Mouse (Mus musculus) forebrain, postnatal 0 days (tissue): ENCODE measurements at regions not wholly inside any gene's neighbourhood (a gene's known extent, or its start where the extent isn't known, plus 50 kb on each side); places are given as distances from the start of the nearest gene placed in this dataset.
A peak's percentile ranks its signal among the peaks of the same experiment; 100 is the strongest.

Experiments used
- ATAC-seq: fragments of 200-750 bp; cut with Nextera tagmentation; 2 replicates; pipeline ENCODE4 v1.8.0; 2017; ENCODE audit warnings: mild to moderate bottlenecking, moderate library complexity
- DNase-seq: peaks from one replicate; pipeline ENCODE4 v3.0.0-alpha.2; 2015
- H3K27ac ChIP-seq: fragments of 300-500 bp; sonication (generic); 2 replicates; pipeline ENCODE4 v1.5.1; 2014; ENCODE audit warnings: low read depth, mild to moderate bottlenecking, antibody characterized with exemption, low read length, moderate library complexity, mixed read lengths
- H3K27me3 ChIP-seq: fragments of 300-500 bp; sonication (generic); 2 replicates; pipeline ENCODE4 v1.6.1; 2014; ENCODE audit warnings: mild to moderate bottlenecking, low read length, mixed read lengths; ENCODE audit not compliant: insufficient read depth
- H3K36me3 ChIP-seq: fragments of 300-500 bp; sonication (generic); 2 replicates; pipeline ENCODE4 v1.6.1; 2014; ENCODE audit warnings: mild to moderate bottlenecking, moderate library complexity; ENCODE audit not compliant: insufficient read depth
- H3K4me1 ChIP-seq: fragments of 300-500 bp; sonication (generic); 2 replicates; pipeline ENCODE4 v1.6.1; 2014; ENCODE audit warnings: antibody characterized with exemption; ENCODE audit not compliant: insufficient read depth
- H3K4me2 ChIP-seq: fragments of 300-500 bp; sonication (generic); 2 replicates; pipeline ENCODE4 v1.6.1; 2014; ENCODE audit warnings: low read depth, mild to moderate bottlenecking, moderate library complexity
- H3K4me3 ChIP-seq: fragments of 300-500 bp; sonication (generic); 2 replicates; pipeline ENCODE4 v1.5.1; 2014; ENCODE audit warnings: low read depth, low read length, mixed read lengths
- H3K9ac ChIP-seq: fragments of 300-500 bp; sonication (generic); 2 replicates; pipeline ENCODE4 v1.6.1; 2014; ENCODE audit warnings: mild to moderate bottlenecking
- H3K9me3 ChIP-seq: fragments of 300-500 bp; sonication (generic); 2 replicates; pipeline ENCODE4 v1.6.1; 2016; ENCODE audit warnings: low read length
- CTCF ChIP-seq: sonication (generic); IDR thresholded peaks from 2 replicates; pipeline ENCODE4 v1.5.1; 2016; ENCODE audit warnings: antibody characterized with exemption, control low read depth, low read depth
- WGBS: fragments of 180-500 bp; shearing (Covaris S2); extraction: QIAGEN DNeasy Blood & Tissue Kit; methylation state at CpG from one replicate; pipeline ENCODE4 v1.1.7; 2014; 5-methylcytosine and 5-hydroxymethylcytosine counted together

DNA sequence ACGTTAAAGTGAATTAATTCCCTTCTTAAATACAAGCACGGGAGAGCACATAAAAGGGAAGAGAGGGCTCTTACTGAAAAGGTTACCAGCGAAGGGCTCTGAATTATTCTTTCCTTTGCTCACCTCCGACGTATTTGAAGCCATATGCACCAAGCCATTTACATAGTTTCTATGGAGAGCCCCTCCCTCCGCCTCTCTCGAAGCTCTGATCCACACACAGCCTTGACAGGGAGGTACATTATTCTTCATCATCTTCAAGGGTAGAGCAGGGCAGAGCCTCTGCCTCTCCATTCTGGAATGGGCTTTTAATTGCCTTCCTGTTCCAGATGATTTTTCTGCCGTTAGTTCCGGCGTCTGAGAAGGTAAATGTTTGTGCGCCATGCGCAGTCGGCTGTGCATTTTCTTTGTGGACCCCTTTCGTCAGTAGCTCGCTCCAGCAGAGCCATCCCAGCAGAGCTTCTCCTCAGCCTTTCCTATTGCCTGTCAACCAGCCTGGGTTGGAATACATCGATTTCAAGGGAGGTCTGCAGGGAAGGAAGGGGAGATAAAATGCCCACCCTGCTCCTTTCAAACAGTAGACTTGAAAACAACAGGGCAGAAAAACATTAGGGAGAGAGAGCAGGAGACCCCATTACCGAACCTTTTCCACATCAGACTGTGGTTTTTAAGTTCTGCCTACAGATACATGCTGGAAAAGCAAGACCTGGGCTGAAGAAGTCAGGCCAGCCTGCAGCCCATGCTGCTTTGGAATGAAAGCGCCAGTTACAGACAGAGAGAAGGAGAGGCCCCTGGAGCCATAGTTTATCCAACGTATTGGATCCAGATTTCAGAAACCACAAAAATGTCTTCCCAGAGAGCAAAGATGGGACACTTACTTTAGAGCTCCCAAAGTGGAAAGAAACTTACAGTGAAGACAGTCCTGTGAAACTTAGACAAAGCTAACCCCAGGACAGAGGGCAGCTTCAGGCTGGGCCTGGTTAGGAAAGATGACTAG lies 124.1 kb downstream of the Edn3 start:
- no peaks in the 10 kb centered on the region for H3K9me3 ChIP-seq
- no peak for TF ChIP-seq CTCF
- H3K4me2 ChIP-seq = no peak overlapping the region
- H3K4me3 ChIP-seq = no peak overlapping the region
- no peak overlapping the region for H3K27ac ChIP-seq
- no peak for DNase-seq
- 72% methylated on average over 19 of the region's 19 CpGs for WGBS
- H3K4me1 ChIP-seq = no peaks in the 10 kb centered on the region
- no peak overlapping the region for H3K9ac ChIP-seq
- H3K36me3 ChIP-seq = no peaks in the 10 kb centered on the region
- no peak for ATAC-seq
- H3K27me3 ChIP-seq = no peaks in the 10 kb centered on the region

DNA sequence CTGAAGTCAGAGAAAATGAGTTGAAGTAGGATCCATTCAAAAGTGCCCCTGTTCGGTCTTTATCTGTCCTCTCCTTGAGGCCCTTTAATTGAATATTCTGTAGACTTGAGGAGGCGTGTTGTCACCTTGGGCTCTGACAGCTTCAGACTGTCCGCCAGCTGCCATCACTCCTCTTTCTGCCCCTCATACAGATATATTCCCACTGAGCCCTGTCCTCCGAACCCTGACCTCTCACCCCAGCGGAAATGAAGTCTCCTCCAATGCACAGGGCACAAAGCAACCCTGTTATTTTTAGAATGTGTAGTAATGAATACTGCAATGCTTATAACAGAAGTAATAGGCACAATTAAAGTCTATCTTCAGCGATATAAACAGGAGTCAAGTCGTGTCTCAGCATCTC lies 117.4 kb upstream of the Gm14444 start:
- DNase-seq (no peak), ATAC-seq (no peak)
- H3K9me3 ChIP-seq = no peaks in the 10 kb centered on the region
- no peak overlapping the region for H3K4me2 ChIP-seq
- no peaks in the 10 kb centered on the region for H3K36me3 ChIP-seq
- WGBS = 67% methylated on average over 7 of the region's 7 CpGs
- no peak overlapping the region for H3K4me3 ChIP-seq
- no peak overlapping the region for H3K27ac ChIP-seq
- no peak for TF ChIP-seq CTCF
- no peaks in the 10 kb centered on the region for H3K27me3 ChIP-seq
- H3K4me1 ChIP-seq = no peaks in the 10 kb centered on the region
- no peak overlapping the region for H3K9ac ChIP-seq

DNA sequence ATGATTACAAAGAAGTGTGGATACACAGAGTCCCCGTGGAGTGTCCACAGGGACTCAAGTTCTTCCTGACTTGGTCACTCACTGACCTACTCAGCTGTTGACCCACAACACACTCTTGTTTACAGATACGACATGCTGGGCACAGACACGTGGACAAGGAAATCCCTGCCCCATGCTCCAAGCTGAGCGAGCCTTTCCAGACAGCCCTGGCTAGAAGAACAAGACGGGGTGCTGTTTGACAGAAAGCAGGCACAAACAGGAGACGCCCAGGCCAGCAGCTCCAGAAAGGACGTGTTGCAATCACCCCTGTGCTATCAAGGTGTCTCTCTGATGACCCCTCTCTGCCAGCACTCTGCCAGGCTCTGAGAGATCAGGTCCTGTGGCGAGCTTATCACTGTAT lies 112.6 kb upstream of the Gm14444 start:
- DNase-seq = no peak
- no peak for TF ChIP-seq CTCF
- no peaks in the 10 kb centered on the region for H3K9me3 ChIP-seq
- no peaks in the 10 kb centered on the region for H3K36me3 ChIP-seq
- no peak for ATAC-seq
- no peak overlapping the region for H3K4me2 ChIP-seq
- no peak overlapping the region for H3K27ac ChIP-seq
- H3K4me1 ChIP-seq = no peaks in the 10 kb centered on the region
- H3K9ac ChIP-seq = no peak overlapping the region
- H3K27me3 ChIP-seq = no peaks in the 10 kb centered on the region
- no peak overlapping the region for H3K4me3 ChIP-seq
- 71% methylated on average over 8 of the region's 8 CpGs for WGBS

DNA sequence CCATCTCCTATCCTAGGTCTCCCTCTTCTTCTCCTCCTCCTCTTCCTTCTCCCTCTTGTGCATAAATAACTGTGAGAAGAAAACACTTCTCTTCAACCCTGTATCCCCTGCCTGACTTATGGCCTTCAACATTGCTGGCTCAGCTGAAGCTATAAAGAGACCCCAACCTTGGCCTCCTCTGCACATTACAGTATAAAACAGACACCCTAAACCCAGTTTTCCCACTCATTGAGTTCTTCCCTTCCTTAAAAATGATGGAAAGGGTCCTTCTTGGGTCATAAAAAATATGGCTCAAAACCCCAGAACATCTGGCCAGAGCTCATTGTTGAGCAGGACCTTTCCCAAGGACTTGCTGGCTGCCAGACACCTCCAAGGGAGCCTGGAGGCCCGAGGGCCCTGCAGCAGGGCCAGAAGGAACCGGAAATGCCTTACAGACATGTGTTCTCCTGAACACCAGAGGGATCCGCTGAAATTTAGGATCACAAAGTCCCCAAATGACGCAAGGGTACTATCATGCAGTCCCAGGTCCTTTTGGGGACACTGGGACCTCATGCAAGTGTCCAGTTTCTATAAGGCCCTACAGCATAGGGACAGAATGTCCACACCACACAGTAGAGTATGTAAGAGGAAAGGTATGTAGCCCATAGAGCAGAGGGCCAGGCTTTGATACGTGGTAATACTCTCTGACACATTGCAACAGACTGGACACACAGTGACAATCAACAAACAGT lies 109.9 kb upstream of the Gm14444 start:
- no peak overlapping the region for H3K4me3 ChIP-seq
- ATAC-seq (peak; percentile 7; the same call in 1 of the 2 replicates), DNase-seq (no peak)
- H3K9ac ChIP-seq = no peak overlapping the region
- no peak overlapping the region for H3K27ac ChIP-seq
- H3K9me3 ChIP-seq = no peaks in the 10 kb centered on the region
- H3K4me2 ChIP-seq = no peak overlapping the region
- no peaks in the 10 kb centered on the region for H3K36me3 ChIP-seq
- TF ChIP-seq CTCF = no peak
- no peaks in the 10 kb centered on the region for H3K27me3 ChIP-seq
- 76% methylated on average over 5 of the region's 5 CpGs for WGBS
- H3K4me1 ChIP-seq = no peaks in the 10 kb centered on the region

- ATAC-seq = peak; percentile 79
- Histone ChIP-seq H3K4me1 (no peaks in the 10 kb centered on the region), H3K27me3 (no peaks in the 10 kb centered on the region), H3K4me3 (no peak overlapping the region), H3K4me2 (no peak overlapping the region), H3K9me3 (no peaks in the 10 kb centered on the region), H3K9ac (no peak overlapping the region), H3K36me3 (no peaks in the 10 kb centered on the region), H3K27ac (no peak overlapping the region)
- peak; percentile 82 for DNase-seq
- peak; percentile 78 for TF ChIP-seq CTCF
Measured at GRCm38 (mm10) chr2:174900671-174900991, 109.4 kb upstream of the Gm14444 start.

DNA sequence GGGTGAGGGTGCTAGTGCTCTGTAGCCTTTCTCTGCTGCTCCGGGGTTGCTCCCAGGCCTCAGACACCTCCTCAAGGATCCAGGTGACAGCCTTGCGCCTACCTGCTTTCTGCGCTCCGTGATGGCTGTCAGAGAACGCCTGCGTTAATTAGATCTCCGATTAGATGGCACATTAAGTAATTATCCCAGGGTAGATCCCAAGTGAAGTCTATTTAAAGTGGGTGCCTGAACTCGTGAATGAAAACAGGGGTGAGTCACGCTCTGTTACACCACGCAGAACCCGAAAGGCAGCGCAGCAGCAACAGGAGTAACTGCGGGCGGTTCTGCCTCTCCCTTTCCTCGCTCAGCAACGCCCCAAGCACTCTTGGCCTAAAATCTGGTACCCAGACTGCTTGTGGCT lies 108.2 kb upstream of the Gm14444 start:
- WGBS = 77% methylated on average over 16 of the region's 16 CpGs
- Histone ChIP-seq H3K4me1 (no peaks in the 10 kb centered on the region), H3K36me3 (no peaks in the 10 kb centered on the region), H3K27me3 (no peaks in the 10 kb centered on the region), H3K27ac (no peak overlapping the region), H3K4me2 (no peak overlapping the region), H3K9me3 (no peaks in the 10 kb centered on the region), H3K9ac (no peak overlapping the region), H3K4me3 (no peak overlapping the region)
- peak; percentile 20 for DNase-seq
- TF ChIP-seq CTCF = no peak
- peak; percentile 66; the same call in 1 of the 2 replicates for ATAC-seq

DNA sequence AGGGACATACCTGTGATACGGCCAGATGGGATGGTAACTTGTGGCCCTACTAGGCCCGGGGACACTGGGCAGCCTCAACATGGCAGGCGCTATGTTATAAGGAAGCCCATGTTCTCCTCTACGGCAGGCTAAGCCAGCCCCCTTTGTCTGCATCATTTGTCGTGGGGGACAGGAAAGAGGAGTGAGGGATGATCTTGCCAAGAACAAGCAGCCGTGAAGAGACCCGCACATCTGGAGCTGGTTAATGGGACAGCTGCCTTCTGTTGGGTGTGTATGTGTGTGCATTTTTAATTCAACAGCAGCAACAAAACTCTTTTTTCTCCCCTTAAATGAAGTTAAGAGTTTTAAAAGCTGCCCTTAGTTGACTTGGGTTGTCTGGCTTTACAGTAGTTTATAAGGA lies 106.4 kb upstream of the Gm14444 start:
- Histone ChIP-seq H3K27ac (no peak overlapping the region), H3K9ac (no peak overlapping the region), H3K4me2 (no peak overlapping the region), H3K4me1 (no peaks in the 10 kb centered on the region), H3K9me3 (no peaks in the 10 kb centered on the region), H3K27me3 (no peaks in the 10 kb centered on the region), H3K4me3 (no peak overlapping the region), H3K36me3 (no peaks in the 10 kb centered on the region)
- no peak for ATAC-seq
- 82% methylated on average over 7 of the region's 7 CpGs for WGBS
- TF ChIP-seq CTCF = no peak
- DNase-seq = no peak
